Mouse (Mus musculus): ENCODE measurements around the gene Pitpnb. TPM values are rescaled to one million over a fixed set of nuclear protein-coding genes. Genes with fewer than 3 reads are reported as not detected.
A peak's percentile ranks its signal among the peaks of the same experiment; 100 is the strongest.

Pitpnb gene
- polyA plus RNA-seq, 1 experiment: 25.4 TPM

GRCm38 (mm10) chr5:111390911-111391310 is 60.3 kb downstream of the Pitpnb start:
- H3K4me3 ChIP-seq (ENCODE audit: control insufficient read depth, low read depth, low read length): no peak overlapping the region
- TF ChIP-seq POLR2A (IDR thresholded peaks at IDR 0.05; ENCODE audit: control insufficient read depth, low read depth, low read length) (no peak), CTCF (IDR thresholded peaks at IDR 0.05; ENCODE audit: control insufficient read depth, insufficient read depth, insufficient replicate concordance, low read depth, low read length) (no peak)
- H3K27me3 ChIP-seq (ENCODE audit: control insufficient read depth, insufficient read depth, low read length): no peaks in the 10 kb centered on the region
- no peak overlapping the region for H3K27ac ChIP-seq (ENCODE audit: control insufficient read depth, insufficient read depth, low read depth, low read length)
- no peaks in the 10 kb centered on the region for H3K4me1 ChIP-seq (ENCODE audit: control insufficient read depth, insufficient read depth, low read length)
- H3K36me3 ChIP-seq (ENCODE audit: control insufficient read depth, insufficient read depth, low read length): no peaks in the 10 kb centered on the region; the same call in 1 of the 2 replicates

DNA sequence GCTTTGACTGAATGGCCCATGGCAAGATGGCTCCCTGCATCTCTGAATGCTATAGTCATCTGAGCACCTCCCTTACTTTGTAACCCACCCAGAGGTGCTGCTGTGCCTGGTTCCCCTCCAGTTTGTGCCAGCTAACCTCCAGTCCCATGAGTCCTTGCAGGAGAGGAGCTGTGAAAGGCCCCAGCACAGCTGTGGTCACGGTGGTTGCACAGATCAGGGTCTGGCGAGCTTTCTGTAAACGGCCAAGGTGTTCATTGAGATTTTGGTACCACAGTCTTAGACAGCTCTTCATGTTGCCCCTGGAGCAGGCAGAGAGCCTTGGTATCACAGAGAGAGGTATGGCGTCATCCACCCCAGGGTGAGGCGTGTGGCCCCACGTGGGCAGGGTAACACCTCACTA is 60.9 kb downstream of the Pitpnb start:
- TF ChIP-seq CTCF (IDR thresholded peaks at IDR 0.05; ENCODE audit: control insufficient read depth, insufficient read depth, insufficient replicate concordance, low read depth, low read length) (no peak), POLR2A (IDR thresholded peaks at IDR 0.05; ENCODE audit: control insufficient read depth, low read depth, low read length) (no peak)
- H3K36me3 ChIP-seq (ENCODE audit: control insufficient read depth, insufficient read depth, low read length): no peaks in the 10 kb centered on the region; the same call in 1 of the 2 replicates
- no peaks in the 10 kb centered on the region for H3K27me3 ChIP-seq (ENCODE audit: control insufficient read depth, insufficient read depth, low read length)
- no peak overlapping the region for H3K4me3 ChIP-seq (ENCODE audit: control insufficient read depth, low read depth, low read length)
- no peaks in the 10 kb centered on the region for H3K4me1 ChIP-seq (ENCODE audit: control insufficient read depth, insufficient read depth, low read length)
- no peak overlapping the region for H3K27ac ChIP-seq (ENCODE audit: control insufficient read depth, insufficient read depth, low read depth, low read length)

DNA sequence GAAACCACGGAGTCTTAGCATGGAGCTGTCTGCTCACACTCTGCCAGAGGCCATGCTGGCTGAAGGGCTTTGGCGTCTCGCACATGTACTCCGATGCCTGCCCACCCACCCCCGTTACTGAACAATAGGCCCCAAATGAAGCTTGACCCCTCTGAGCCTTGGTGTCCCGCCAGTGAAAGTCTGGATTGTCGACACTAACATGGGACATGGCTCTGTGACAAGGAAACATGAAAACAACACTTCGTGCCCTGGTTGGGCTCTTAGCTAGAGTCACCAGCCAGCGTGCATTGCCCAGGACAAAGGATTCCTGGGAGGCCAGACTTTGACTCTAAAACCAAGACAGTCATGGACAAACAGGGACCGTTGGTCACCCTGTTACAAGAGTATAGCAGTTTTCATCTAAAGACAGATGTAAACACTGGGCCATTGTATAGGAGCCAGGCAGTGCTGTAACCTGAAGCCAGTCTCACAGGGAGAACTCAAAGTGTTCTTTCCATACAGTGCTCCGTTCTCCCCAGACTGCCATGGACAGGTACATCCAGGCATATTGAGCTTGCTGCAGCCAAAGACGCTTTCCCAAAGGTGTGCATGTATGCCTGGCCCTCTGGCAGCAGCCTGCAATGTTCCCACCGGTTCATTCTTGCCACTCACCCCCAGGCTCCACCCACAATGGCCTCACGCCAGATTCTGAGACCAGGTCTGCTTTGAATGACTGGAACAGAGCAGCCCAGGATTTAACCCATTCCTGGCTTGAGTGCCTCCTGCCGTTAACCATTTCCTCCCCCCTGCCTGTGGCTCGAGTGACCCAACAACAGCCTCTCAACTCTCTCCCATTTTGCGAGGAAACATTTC is 63.0 kb downstream of the Pitpnb start:
- Histone ChIP-seq H3K4me3 (ENCODE audit: control insufficient read depth, low read depth, low read length) (no peak overlapping the region), H3K36me3 (ENCODE audit: control insufficient read depth, insufficient read depth, low read length) (no peaks in the 10 kb centered on the region), H3K27ac (ENCODE audit: control insufficient read depth, insufficient read depth, low read depth, low read length) (no peak overlapping the region), H3K4me1 (ENCODE audit: control insufficient read depth, insufficient read depth, low read length) (peaks cover 1% of the 10 kb centered on the region; the same call in 1 of the 2 replicates), H3K27me3 (ENCODE audit: control insufficient read depth, insufficient read depth, low read length) (no peaks in the 10 kb centered on the region)
- TF ChIP-seq POLR2A (IDR thresholded peaks at IDR 0.05; ENCODE audit: control insufficient read depth, low read depth, low read length) (no peak), CTCF (IDR thresholded peaks at IDR 0.05; ENCODE audit: control insufficient read depth, insufficient read depth, insufficient replicate concordance, low read depth, low read length) (no peak)

GRCm38 (mm10) chr5:111394198-111395053 is 63.9 kb downstream of the Pitpnb start:
- Histone ChIP-seq H3K36me3 (ENCODE audit: control insufficient read depth, insufficient read depth, low read length) (no peaks in the 10 kb centered on the region), H3K4me3 (ENCODE audit: control insufficient read depth, low read depth, low read length) (no peak overlapping the region), H3K4me1 (ENCODE audit: control insufficient read depth, insufficient read depth, low read length) (peaks cover 2% of the 10 kb centered on the region; the same call in 1 of the 2 replicates), H3K27ac (ENCODE audit: control insufficient read depth, insufficient read depth, low read depth, low read length) (no peak overlapping the region), H3K27me3 (ENCODE audit: control insufficient read depth, insufficient read depth, low read length) (no peaks in the 10 kb centered on the region)
- no peak for TF ChIP-seq POLR2A (IDR thresholded peaks at IDR 0.05; ENCODE audit: control insufficient read depth, low read depth, low read length)
- TF ChIP-seq CTCF (IDR thresholded peaks at IDR 0.05; ENCODE audit: control insufficient read depth, insufficient read depth, insufficient replicate concordance, low read depth, low read length): no peak

- peaks cover 2% of the 10 kb centered on the region; the same call in 1 of the 2 replicates for H3K4me1 ChIP-seq (ENCODE audit: control insufficient read depth, insufficient read depth, low read length)
- no peak overlapping the region for H3K27ac ChIP-seq (ENCODE audit: control insufficient read depth, insufficient read depth, low read depth, low read length)
- no peaks in the 10 kb centered on the region for H3K36me3 ChIP-seq (ENCODE audit: control insufficient read depth, insufficient read depth, low read length)
- no peak for TF ChIP-seq POLR2A (IDR thresholded peaks at IDR 0.05; ENCODE audit: control insufficient read depth, low read depth, low read length)
- no peak for TF ChIP-seq CTCF (IDR thresholded peaks at IDR 0.05; ENCODE audit: control insufficient read depth, insufficient read depth, insufficient replicate concordance, low read depth, low read length)
- no peak overlapping the region for H3K4me3 ChIP-seq (ENCODE audit: control insufficient read depth, low read depth, low read length)
- no peaks in the 10 kb centered on the region for H3K27me3 ChIP-seq (ENCODE audit: control insufficient read depth, insufficient read depth, low read length)
These were observed 65.2 kb downstream of the Pitpnb start for GRCm38 (mm10) chr5:111395771-111396170.

- H3K36me3 ChIP-seq (ENCODE audit: control insufficient read depth, insufficient read depth, low read length): no peaks in the 10 kb centered on the region
- H3K27ac ChIP-seq (ENCODE audit: control insufficient read depth, insufficient read depth, low read depth, low read length): no peak overlapping the region
- peaks cover 2% of the 10 kb centered on the region; the same call in 1 of the 2 replicates for H3K4me1 ChIP-seq (ENCODE audit: control insufficient read depth, insufficient read depth, low read length)
- TF ChIP-seq CTCF (IDR thresholded peaks at IDR 0.05; ENCODE audit: control insufficient read depth, insufficient read depth, insufficient replicate concordance, low read depth, low read length) (no peak), POLR2A (IDR thresholded peaks at IDR 0.05; ENCODE audit: control insufficient read depth, low read depth, low read length) (no peak)
- H3K27me3 ChIP-seq (ENCODE audit: control insufficient read depth, insufficient read depth, low read length): no peaks in the 10 kb centered on the region
- no peak overlapping the region for H3K4me3 ChIP-seq (ENCODE audit: control insufficient read depth, low read depth, low read length)
These were observed 65.6 kb downstream of the Pitpnb start for GRCm38 (mm10) chr5:111396199-111396598.

DNA sequence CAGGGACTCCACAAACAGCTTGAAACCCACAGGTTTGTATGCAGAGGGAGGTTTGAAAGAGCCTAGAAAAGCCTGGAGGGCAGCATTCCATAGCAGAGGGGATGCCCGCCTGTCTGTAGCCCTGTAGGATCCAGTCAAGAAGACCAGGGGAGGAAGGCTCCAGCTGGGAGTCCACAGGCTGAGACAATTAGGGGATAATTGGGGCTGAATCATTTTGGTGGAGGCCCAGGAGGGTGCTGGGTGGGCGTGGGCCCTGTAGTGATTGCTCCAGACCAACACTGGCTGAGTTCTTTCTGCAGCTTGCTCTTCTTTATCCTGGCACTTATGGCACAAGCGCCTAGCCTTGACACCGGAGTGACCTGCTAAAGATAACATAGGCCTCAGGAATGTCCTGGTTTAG is 67.9 kb downstream of the Pitpnb start:
- Histone ChIP-seq H3K4me3 (ENCODE audit: control insufficient read depth, low read depth, low read length) (no peak overlapping the region), H3K27me3 (ENCODE audit: control insufficient read depth, insufficient read depth, low read length) (no peaks in the 10 kb centered on the region), H3K36me3 (ENCODE audit: control insufficient read depth, insufficient read depth, low read length) (no peaks in the 10 kb centered on the region), H3K27ac (ENCODE audit: control insufficient read depth, insufficient read depth, low read depth, low read length) (peak overlapping the region; percentile 64), H3K4me1 (ENCODE audit: control insufficient read depth, insufficient read depth, low read length) (peaks cover 6% of the 10 kb centered on the region; the same call in 1 of the 2 replicates)
- TF ChIP-seq POLR2A (IDR thresholded peaks at IDR 0.05; ENCODE audit: control insufficient read depth, low read depth, low read length) (no peak), CTCF (IDR thresholded peaks at IDR 0.05; ENCODE audit: control insufficient read depth, insufficient read depth, insufficient replicate concordance, low read depth, low read length) (no peak)
